Mouse (Mus musculus) mature B cell (primary cell): Measurements from ENCODE around the gene Cdyl.

ENCODE experiments used
- in situ Hi-C: fragments of 300-500 bp; cut with MboI; formaldehyde crosslinking; loops from 2 replicates; pipeline ENCODE4 v1.14.3; 2019

Gene Cdyl

DNA sequence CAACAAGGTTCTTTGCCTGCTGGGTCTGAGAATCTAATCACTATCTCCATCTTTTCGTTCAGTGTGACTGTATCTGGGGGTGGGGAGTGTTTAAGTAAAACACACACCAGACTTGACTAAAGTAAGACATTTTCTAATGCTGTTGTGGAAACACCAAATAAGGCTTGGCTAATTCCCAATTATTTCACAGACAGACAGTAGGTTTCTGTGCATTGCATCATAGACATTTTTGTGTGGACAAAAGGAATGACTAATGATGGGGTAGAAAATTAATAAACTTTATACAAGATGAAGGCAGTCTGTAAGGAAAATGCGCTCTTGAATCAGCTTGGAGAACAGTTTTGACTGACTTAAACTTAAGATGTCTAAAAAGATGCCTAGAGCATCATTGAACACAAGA is 100.7 kb downstream of the Cdyl start:
- in situ Hi-C loops = no loop called here

DNA sequence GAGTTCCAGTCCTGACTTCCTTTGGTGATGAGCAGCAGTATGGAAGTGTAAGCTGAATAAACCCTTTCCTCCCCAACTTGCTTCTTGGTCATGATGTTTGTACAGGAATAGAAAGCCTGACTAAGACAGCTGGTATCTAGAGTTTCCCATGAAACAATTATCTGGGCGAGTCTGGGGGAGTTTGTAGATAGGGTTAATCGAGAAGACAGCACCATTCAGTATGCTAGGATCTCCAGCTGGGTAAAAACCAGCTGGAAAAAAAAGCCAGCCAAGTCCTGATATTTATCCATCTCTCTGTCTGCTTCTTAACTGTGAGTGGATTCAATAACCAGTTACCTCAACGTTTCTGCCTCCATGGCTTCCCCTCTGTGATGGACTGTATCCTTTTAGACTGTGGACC is 104.9 kb downstream of the Cdyl start:
- in situ Hi-C loops = no loop called here

DNA sequence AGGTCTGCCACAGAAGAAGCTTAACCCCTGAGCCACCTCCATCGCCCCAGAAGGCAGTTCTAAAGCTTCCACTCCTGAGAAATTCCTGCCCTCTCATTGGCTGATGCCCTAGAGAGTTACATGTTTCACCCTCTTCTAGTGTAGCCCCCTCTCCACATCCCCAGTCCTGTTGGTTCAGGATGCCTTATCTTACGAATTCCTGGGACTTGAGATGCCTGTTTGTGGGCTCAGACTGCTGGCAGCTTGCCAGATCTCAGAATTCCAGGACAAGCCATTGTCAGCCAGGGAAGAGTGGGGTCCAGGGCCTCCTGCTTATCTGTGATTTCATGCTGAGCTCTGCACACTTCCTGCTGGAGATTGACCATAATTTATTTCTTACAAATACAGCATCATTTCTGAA is 106.2 kb downstream of the Cdyl start:
- in situ Hi-C loops = no loop called here

DNA sequence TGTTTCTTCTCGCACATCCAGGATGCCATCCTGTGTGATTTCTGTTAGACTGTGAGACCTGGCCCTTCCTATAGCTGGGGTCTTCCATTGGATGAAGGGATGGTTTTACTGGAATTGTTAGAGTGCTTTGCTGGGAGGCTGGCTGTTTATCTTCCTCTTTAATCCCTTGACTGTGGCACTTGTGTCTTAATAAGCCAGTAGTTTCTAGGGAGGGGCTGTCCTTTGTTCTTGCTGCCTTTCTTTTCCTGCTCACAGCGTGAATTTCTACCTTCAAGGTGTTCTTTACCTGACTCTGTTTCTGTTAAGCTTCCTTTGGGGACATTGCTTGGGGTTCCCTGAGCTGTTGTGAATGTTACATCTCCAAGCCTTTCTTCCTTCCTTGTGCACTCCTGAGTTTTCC is 110.0 kb downstream of the Cdyl start:
- in situ Hi-C loops = no loop called here

DNA sequence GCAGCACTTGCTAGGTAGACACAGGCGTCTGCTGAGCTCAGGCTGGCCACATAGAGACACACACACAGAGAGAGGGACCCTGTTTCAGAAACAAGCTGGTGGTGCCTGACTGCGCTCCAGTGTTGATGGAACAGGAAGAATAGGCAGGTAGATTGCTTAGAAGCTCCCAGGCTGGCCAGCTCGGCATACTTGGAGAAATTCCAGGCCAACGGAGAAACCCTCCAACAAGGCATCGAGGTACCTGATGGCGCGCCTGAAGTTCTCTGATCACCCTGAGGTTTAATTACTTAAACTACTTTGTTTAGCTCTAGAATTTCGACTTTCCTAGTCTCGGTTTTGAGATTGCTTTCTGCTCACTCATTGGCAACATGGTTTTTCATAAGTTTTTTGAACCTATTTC is 110.8 kb downstream of the Cdyl start:
- in situ Hi-C loops = no loop called here

DNA sequence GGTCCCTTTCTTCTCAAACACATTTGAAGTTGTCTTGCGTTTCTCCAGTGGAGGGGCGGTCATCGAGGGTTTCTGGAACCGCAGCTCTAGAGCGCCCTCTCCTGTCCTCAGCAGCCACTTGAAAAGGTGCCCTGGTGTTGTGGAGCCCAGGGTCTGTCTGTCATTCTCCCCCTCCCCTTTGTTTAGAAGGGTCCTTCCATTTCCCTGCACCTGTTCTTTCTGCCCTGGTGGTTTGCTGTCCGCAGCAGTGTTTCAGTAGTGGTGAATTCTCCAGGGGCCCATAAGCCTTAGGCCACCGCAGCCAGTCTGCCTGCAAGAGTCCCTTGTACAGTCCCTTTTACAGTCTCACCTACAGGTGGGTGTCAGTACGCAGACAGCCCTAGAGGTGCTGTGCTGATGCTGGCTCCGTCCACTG is 112.3 kb downstream of the Cdyl start:
- in situ Hi-C loops = no loop called here

DNA sequence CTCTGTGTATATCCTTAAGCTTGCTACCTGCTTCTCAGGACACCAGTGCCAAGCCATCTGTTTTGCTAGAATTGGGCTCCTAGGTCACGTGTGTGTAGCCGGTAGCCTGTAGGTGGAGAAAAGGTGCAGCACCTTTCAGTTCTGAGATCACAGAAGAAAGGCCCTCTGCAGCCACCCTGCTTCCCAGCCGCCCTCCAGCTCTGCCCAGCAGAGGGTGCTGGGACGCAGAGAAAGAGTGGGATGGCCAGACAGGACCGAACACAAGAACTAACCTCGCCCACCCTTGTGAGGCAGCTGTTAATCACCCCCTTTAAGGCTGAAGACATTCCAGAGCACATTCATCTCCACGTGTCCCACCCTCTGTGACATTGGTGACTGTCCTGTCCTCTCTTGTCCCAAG is 114.1 kb downstream of the Cdyl start:
- in situ Hi-C loops = no loop called here

DNA sequence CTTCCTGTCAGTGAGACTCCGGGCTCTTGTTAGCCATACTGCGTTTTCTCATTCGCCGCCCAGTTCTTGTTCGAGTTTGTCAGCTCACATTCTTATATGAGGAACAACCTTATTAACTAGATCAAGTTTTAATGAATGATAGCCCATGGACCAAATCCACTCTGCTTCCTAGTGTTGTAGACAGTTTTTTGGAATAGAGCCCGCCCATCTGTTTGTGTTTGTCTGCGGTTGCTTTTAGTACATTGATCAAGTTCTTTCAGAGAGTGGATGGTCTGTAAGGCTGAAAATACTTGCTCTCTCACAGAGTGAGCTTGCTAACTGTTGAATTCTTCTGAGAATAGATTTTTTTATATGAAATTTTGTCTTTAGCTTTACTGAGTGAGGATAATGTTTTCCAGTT is 116.5 kb downstream of the Cdyl start:
- in situ Hi-C loops = no loop called here

DNA sequence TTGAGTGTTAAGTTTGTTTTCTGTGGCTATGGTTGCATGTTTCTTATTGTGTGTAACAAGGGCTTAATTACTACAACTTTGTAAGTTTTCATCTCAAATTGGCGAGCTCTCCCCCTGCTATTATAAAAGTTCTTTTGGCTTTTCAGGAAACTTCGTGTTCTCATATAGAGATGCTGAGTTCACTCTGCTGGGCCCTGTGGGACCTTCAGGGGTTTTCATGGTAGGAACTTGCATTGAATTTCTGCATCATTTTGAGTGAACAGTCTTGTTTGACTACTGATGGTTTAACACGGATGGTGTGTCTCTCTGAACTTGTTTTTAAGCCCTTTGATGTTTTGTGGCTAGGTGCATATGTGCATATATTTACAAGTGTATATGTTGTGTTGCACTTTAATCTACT is 121.1 kb downstream of the Cdyl start:
- in situ Hi-C loops = no loop called here

DNA sequence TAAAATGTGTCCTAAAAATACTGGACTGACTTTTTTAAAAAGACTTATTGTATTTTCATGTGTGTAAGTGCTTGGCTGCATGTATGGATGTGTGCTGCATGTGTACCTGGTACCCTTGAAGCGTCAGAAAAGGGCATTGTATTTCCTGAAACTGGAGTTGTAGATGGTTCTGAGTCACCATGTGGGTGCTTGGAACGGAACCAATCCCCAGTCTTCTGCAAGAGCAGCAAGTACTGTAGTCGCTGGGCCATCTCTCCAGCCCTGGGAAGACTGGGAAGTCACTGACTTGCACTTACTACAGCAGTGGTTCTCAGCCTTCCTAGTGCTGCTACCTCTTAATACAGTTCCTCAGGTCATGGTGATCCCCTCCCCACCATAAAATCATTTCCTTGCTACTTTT is 122.1 kb downstream of the Cdyl start:
- in situ Hi-C loops = no loop called here

DNA sequence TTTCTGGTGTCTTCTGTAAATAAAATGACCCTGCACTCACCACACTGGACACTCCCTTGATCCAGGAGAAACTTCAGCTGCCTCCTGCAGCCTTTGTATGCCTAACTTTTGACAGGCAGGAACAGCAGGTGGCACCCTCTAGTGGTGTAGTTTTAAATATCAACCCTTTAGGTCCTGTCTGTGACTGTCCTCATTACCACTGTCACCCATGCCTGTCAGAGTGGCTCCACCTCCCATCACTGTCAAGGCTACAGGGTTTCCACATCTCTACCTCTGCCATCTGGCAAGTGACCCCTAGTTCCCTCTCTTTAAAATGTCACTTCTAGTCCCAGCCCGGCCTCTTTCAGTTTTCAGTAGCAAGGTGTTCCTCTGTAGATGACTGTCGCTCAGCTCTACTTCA is 123.3 kb downstream of the Cdyl start:
- in situ Hi-C loops = no loop called here

DNA sequence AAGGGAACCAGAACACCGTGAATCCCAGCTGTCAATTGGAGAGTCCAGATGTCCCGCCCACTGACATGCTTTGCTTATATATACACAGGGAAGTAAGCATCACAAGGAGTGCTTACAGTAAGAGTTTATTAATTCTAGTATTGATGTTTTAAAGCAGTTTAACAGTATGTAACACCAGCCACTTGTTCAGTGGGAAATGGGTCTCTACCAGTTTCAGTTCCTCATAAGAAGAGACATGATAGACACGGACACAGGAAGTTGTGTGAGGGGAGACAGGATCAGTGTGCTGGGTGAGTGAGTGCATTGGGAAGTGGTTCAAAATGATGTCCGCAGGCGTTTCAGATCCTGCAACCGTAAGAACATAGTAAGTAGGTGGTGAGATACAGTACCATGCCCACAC is 123.9 kb downstream of the Cdyl start:
- in situ Hi-C loops = no loop called here

DNA sequence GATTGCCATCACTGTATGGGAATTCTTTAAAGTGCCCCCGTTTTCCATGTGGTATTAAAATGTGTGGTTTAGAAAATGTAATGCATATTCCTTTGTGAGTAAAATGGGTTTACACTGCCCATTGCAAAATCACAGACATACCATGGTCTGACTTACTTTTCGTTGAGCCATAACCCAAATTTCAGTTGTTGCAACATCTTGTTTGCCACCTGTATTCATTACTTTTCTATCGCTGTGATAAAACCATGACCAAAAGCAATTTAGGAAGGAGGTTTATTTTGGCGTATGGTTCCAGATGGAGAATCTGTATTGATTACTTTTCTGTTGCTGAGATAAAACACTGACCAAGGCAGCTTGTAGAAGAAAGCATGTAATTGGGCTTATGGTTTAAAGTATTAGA is 124.6 kb downstream of the Cdyl start:
- in situ Hi-C loops = no loop called here

DNA sequence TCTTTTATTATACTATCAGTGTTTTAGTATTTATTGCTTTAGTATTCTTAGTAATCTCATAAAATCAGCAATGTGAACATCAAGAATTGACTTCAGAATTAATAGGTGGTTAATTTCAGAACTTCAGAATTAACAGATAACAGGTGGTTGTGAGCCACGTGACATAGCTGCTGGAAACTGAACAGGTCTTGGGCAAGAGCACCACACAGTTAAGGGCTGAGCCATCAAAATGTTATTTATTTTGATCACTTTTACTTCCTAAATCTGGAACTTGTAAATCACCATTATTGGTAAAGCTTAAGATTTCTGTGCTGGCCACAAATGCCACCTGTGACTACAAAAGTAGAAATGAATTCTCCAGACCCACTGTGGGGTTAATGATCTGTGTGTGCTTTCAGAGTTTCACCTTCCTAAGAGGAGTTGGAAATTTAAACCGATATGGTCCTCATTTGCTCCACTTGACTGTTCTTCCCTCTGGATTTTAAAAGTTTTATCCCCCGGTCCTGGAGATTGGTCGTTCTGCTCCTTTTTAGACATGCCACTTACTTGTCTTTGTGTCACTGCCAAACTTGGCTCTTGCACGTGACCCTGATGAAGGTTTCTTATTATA is 125.8 kb downstream of the Cdyl start:
- in situ Hi-C loops = no loop called here

DNA sequence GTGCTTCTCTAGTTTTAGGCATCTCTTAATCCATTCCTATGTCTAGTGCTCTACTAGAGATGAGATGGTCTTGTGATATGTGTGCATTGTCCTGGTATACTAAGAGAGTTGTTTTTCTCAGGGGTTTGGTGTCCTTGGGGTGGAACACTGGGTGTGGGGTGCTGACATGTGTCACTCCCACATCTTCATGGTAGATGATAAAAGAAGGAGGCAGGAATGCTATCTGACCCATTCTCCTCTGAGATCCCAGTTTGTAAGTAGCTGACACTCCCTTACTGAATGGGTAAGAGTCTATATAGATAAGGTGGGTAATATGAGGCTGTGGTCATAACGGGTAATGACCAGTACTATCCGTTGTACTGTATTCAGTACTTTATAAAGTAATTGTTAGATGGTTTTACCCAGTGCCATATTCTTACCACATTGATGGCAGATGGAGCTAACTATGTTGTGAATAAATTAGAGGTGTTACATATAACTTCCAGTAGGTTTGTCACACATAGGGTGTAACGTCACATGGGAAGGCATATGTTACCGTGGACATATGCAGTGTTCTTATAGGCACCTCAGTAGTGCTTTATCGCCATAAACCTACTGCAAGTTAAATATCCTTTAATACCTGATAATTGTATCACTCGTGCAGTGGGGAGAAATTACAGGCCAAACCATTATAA is 127.2 kb downstream of the Cdyl start:
- in situ Hi-C loops = no loop called here

DNA sequence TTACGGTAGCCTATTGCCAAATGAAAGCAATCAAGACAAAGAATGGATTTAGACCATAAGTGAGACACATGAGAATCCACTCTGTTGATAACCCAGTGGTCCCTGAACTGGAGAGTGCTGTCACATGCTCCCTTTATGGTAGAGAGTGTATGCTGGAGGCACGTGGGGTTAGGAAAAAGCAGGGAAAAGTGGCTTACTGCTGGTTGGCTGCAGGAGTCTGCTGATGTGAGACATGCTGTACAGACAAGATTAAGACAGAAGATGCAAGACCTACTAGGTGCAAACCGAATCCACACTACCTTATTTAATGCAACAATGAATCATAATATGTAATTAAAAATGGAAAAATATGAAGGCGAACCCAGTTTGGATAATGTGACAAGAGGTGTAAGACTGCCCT is 129.9 kb downstream of the Cdyl start:
- in situ Hi-C loops = no loop called here

DNA sequence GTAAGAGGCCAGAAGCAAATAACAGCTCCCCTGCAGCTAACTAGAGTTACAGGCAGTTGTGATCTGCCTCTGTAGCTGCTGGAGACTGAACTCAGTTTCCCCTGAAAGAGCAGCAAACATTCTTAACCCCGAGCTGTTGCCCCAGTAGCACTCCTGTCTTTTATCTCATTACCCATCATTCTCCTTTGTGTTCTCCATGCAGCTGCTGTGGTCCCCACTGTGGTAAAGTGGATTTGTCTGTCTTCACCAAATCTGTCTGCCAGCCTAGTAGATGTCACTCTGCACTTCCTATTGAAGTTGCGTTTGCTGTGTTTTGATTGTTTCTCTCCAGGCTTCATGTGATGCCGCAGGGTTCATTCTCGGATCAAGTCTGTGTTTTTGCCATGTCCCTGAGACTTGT is 130.8 kb downstream of the Cdyl start:
- in situ Hi-C loops = no loop called here

DNA sequence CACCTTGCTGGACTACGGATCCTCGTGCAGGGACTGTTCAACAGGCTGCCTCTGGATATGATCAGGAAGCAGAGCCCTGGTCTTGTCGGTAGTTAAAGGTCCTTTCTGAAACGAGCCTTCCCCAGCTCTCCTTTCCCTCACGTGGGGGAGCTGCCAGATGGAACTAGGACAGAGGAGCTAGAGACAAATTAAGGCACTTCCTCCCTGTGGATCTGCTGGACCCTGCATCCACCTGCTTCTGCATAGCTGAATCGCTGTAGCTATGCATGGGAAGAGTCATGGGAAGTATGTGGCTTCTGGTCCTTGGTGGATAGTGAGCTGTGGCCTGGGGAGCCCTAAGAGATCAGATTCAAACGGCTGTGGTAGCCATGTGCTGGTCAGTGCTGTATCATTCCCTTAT is 134.7 kb downstream of the Cdyl start:
- in situ Hi-C loops = no loop called here

DNA sequence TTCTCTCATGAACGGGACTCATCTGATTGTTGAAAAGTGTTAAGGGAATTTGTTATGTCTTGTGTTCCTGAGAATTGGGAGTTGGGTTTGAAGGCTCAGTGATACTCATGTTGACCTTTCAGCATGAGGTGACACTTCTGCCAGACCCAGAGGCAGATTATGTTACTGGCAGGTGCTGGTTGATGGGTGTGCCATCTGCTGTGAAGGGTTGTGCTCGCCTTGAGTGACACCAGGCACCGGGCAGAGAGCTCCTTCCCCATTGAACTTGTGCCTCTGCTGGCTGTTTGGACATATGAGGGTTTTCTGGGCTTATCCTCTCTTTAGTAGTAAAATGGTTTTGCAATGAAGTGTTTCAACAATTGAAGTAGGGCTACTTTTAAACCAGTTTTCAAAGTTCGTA is 135.1 kb downstream of the Cdyl start:
- in situ Hi-C loops = no loop called here

DNA sequence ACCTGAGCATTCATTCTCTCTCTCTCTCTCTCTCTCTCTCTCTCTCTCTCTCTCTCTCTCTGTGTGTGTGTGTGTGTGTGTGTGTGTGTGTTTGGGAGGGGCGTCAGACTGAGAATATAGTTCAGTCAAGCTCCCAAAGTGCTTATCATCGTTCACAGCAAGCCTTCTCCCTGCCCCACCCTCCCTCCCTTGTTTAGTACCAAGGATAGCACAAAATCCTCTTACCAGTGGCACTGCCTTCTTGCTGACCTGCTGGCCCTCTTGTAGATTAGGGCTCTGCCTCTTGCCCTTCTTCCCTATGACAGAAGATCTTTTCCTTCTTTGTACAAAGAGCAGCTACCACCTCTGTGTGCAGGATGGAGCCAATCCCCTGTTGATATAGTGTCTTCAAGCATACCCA is 136.3 kb downstream of the Cdyl start:
- in situ Hi-C loops = no loop called here

DNA sequence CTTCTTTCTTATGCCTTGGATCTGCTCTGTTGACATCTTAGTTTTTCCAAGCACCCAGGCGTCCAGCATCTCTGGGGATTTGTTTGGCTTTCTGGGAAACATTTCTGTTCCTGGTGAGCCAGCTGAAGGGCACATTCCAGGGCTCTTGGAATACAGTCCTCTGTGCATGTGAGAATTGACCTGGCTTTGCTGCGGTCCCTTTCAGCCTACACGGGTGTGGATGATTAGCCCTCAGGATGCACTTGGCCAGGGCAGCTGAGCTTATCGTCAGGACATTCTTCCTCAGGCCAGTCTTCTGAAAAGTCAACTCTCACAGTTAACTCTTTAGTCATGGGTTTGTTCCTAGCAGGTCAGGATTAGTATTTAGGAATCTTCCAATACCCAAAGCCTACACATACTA is 136.7 kb downstream of the Cdyl start:
- in situ Hi-C loops = no loop called here

DNA sequence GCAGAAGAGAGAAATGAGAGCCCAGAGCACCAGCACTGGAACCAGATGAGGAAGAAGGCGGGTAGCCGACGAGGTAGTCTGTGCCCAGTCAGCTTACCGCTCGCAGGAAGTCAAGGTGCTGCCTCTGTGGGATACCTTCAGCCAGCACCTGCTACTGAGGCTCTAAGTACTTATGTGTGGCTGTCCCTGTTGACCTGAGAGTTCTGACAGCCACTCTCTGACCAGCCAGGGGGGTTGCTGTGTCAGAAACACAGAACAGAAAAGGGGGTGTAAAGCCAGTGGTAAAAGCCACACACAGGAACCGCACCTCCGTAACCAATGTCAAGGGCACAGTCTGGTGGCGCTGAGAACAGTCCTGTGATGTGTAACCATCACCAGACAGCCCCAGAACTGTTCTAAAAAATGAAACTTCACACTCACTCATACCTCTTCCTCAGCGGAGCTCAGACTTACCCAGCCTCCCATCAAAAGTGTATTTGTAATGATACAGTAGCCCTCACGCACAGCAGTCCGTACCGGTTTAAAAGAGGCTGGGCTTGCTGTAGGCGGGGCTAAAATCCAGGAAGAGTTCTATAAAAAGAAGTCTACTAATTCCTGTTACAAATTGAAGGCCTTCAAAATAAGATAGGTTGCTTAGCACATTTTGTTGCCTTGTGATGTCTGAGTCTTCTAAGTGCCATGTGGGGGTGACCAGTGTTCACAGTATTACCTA is 138.3 kb downstream of the Cdyl start:
- in situ Hi-C loops = no loop called here

DNA sequence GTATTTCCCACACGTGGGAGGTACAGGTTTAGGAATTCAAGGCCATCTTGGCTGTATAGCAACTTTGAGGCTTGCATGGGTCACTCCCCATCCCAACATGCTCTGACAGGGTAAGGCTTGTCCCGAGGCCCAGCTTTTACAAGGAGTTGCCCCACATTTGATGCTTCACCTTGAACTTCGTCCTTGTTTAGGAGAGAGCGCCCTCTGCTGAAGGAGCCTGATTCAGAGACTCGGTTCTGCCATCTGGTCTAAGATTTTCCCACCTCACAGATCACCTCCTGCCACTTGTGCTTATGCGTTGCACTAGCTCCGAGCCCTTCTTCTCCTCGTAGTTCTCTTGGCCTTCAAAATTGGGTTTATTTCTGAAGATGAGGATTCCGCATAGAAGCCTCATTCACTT is 139.0 kb downstream of the Cdyl start:
- in situ Hi-C loops = no loop called here

DNA sequence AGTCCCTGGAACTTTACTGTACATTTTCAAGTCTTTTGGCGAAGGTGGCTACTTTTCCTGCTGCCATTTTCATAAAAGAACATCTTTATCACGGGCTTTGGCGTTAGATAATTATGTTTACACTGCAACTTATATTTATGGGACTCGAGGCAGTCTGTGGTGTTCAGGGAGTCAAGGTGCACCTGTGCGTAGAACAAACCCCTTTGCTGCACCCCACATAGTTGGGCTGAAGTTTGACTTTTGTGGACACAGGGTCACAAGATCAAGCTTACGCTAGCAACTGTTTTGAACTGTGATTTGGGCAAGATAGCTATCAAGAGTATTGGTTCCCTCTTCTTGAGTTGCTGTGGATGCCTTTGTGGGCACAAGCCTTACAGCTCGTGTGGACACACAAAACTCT is 140.6 kb downstream of the Cdyl start:
- in situ Hi-C loops = no loop called here
